ENCODE assay signal across 9 mouse cellular contexts in genomic region chr12:82617682-82618370, GRCm38 (mm10). TPM values are rescaled to one million over a fixed set of nuclear protein-coding genes. Genes with fewer than 3 reads are reported as not detected.
DNase-seq lines count a peak whose midpoint lies in the region; ATAC-seq and TF ChIP-seq lines count a peak whose summit lies in the region.
"Had no signal": no experiment of that assay in that cellular context is flagged by ENCODE, and none has a peak within 500 bp of the region (broad histone marks: within the 10 kb centered on the region; RNA-seq: fewer than 3 reads in every experiment).

No protein-coding gene starts in this region.

- peak overlapping the region; percentile 73 for H3K9ac ChIP-seq in forebrain, embryonic 16.5 days (replicated peaks; ENCODE audit: low read depth, low read length)
- no peak overlapping the region for H3K9ac ChIP-seq in liver, embryonic 16.5 days (ENCODE audit: low read depth, low read length)

- H3K27me3 ChIP-seq in heart, embryonic 10.5 days (ENCODE audit: insufficient read depth, poor library complexity, severe bottlenecking) = peaks cover 37% of the 10 kb centered on the region
- peaks cover 69% of the 10 kb centered on the region for H3K27me3 ChIP-seq in E14TG2a.4 (ENCODE audit: insufficient read depth, low read length)
- peaks cover 7% of the 10 kb centered on the region; the same call in 1 of the 2 replicates for H3K27me3 ChIP-seq in forebrain, embryonic 16.5 days (replicated peaks; ENCODE audit: control insufficient read depth, insufficient read depth, low read length)
- peaks cover 35% of the 10 kb centered on the region for H3K27me3 ChIP-seq in liver, embryonic 16.5 days (ENCODE audit: control insufficient read depth, insufficient read depth, low read depth, low read length)

- peak overlapping the region; percentile 90 for H3K4me2 ChIP-seq in forebrain, embryonic 16.5 days (ENCODE audit: low read length)
- peak overlapping the region; percentile 62 for H3K4me2 ChIP-seq in liver, embryonic 16.5 days (ENCODE audit: low read depth, low read length)

- DNase-seq in heart, embryonic 10.5 days (ENCODE audit: low spot score) = no peak
- no peak for DNase-seq in heart, postnatal 10 days
- DNase-seq in ovary, postnatal 10 days (ENCODE audit: low spot score) = no peak
- no peak for DNase-seq in adrenal gland, postnatal 10 days

- ATAC-seq in forebrain, embryonic 16.5 days = no peak
- ATAC-seq in liver, embryonic 16.5 days (ENCODE audit: low read depth) = no peak
- no peak for ATAC-seq in erythroblast, adult 5-6 weeks (replicated peaks; ENCODE audit: low FRiP score, poor library complexity, severe bottlenecking)

- intact Hi-C loops in heart, postnatal 10 days (cut with DNase I) = loop anchor here (10.0 kb wide), 2 partner anchors 123 to 397 kb away; no protein-coding TSS in a partner anchor

- H3K9me3 ChIP-seq in heart, embryonic 10.5 days = no peaks in the 10 kb centered on the region
- no peaks in the 10 kb centered on the region for H3K9me3 ChIP-seq in E14TG2a.4 (ENCODE audit: low read length)
- no peaks in the 10 kb centered on the region for H3K9me3 ChIP-seq in forebrain, embryonic 16.5 days (ENCODE audit: control insufficient read depth, low read length)
- no peaks in the 10 kb centered on the region for H3K9me3 ChIP-seq in liver, embryonic 16.5 days (replicated peaks; ENCODE audit: control insufficient read depth, low read length)

- H3K36me3 ChIP-seq in heart, embryonic 10.5 days = no peaks in the 10 kb centered on the region
- no peaks in the 10 kb centered on the region for H3K36me3 ChIP-seq in E14TG2a.4 (ENCODE audit: insufficient read depth, low read length)
- H3K36me3 ChIP-seq in forebrain, embryonic 16.5 days (ENCODE audit: control insufficient read depth, insufficient read depth) = no peaks in the 10 kb centered on the region
- H3K36me3 ChIP-seq in liver, embryonic 16.5 days (ENCODE audit: control insufficient read depth, insufficient read depth) = no peaks in the 10 kb centered on the region

- H3K4me1 ChIP-seq in heart, embryonic 10.5 days = peaks cover 16% of the 10 kb centered on the region
- peaks cover 16% of the 10 kb centered on the region for H3K4me1 ChIP-seq in E14TG2a.4 (replicated peaks; ENCODE audit: low read depth, low read length)
- peaks cover 7% of the 10 kb centered on the region for H3K4me1 ChIP-seq in forebrain, embryonic 16.5 days (replicated peaks; ENCODE audit: control insufficient read depth, insufficient read depth, low read length)
- no peaks in the 10 kb centered on the region for H3K4me1 ChIP-seq in liver, embryonic 16.5 days (ENCODE audit: control insufficient read depth, low read depth, low read length)

- no peak for TF ChIP-seq CTCF in E14TG2a.4 (conservative IDR thresholded peaks at IDR 0.05; ENCODE audit: low read length)

- H3K27ac ChIP-seq in heart, embryonic 10.5 days = peak overlapping the region; percentile 86
- no peak overlapping the region for H3K27ac ChIP-seq in forebrain, embryonic 16.5 days (ENCODE audit: low read length)
- no peak overlapping the region for H3K27ac ChIP-seq in liver, embryonic 16.5 days (ENCODE audit: low read length)

- H3K4me3 ChIP-seq in heart, embryonic 10.5 days = peak overlapping the region; percentile 77
- peak overlapping the region; percentile 82 for H3K4me3 ChIP-seq in E14TG2a.4 (replicated peaks; ENCODE audit: low read length)
- peak overlapping the region; percentile 69 for H3K4me3 ChIP-seq in forebrain, embryonic 16.5 days (replicated peaks; ENCODE audit: low read length)
- peak overlapping the region; percentile 50 for H3K4me3 ChIP-seq in liver, embryonic 16.5 days (ENCODE audit: low read depth, low read length)
- H3K4me3 ChIP-seq: myocyte had no signal

- 22% methylated on average over 20 of the region's 20 CpGs for WGBS in heart, embryonic 10.5 days
- 13% methylated on average over 20 of the region's 20 CpGs for WGBS in forebrain, embryonic 16.5 days
- 23% methylated on average over 20 of the region's 20 CpGs for WGBS in liver, embryonic 16.5 days (ENCODE audit: insufficient replicate concordance)

RNA-seq across cellular contexts. Expression of gene Rgs6, which starts 29.7 kb away (rescaled TPM):
- polyA plus RNA-seq in heart, embryonic 10.5 days (2016; fragmentation: Nextera tagmentation; extraction: Ambion mirVana) = 8.3 and 11.2 TPM in 2 replicates
- 10 to 100 TPM; 17.0 to 17.3 TPM for total RNA-seq in heart, postnatal 10 days (2021)
- polyA plus RNA-seq in forebrain, embryonic 16.5 days (2015; fragmentation: Nextera tagmentation; extraction: Ambion mirVana) = 14.2 and 16.7 TPM in 2 replicates
- 0.07 and 0.20 TPM in 2 replicates for polyA plus RNA-seq in liver, embryonic 16.5 days (2015; fragmentation: Nextera tagmentation; extraction: Ambion mirVana)
- total RNA-seq in erythroblast, adult 5-6 weeks (2015; ENCODE audit: low replicate concordance) = 1.3 TPM in 1 of 2 replicates, not detected in the other
- 0.42 and 0.51 TPM in 2 replicates for total RNA-seq in erythroblast, adult 5-6 weeks (2017; ENCODE audit: low replicate concordance)
- total RNA-seq in adrenal gland, postnatal 10 days (2021) = 1 to 10 TPM; 2.1 to 3.1 TPM
- polyA plus RNA-seq: myocyte had no signal

Comparison
In these comparisons a context has a peak if more than half of its experiments do, and no peak if none do; other contexts are left out.
1. RNA of gene Rgs6, which starts 29.7 kb away (total RNA-seq): 17.0 to 17.3 TPM in heart, postnatal 10 days; 2.1 to 3.1 TPM in adrenal gland, postnatal 10 days and 0.42 to 1.3 TPM in erythroblast, adult 5-6 weeks; every median in the first group is over 4 times any median in the second.
2. Peak in every context shown above with its lines, with median percentiles within 50 percentile points of each other: H3K4me3 ChIP-seq.